Mouse (Mus musculus): Measurements from ENCODE around the gene Bgn. TPM values are rescaled to one million over a fixed set of nuclear protein-coding genes. Genes with fewer than 3 reads are reported as not detected.

Gene Bgn
- total RNA-seq, 2 experiments from 2014 or later: 43.9 to 70.1 TPM

Other genes starting within 250 kb of the Bgn start
- gene Xlr4c, start 240.5 kb upstream of the Bgn start, total RNA-seq (2021): under 1 TPM in 1 of 2 experiments, not detected in 1; 0.18 TPM
- under 1 TPM in 1 of 2 experiments, not detected in 1; 0.80 TPM for gene Xlr3c, start 218.2 kb upstream of the Bgn start, total RNA-seq (2021)
- gene Xlr5a, start 190.6 kb upstream of the Bgn start, total RNA-seq (2021): not detected
- not detected for gene Xlr5c, start 190.6 kb upstream of the Bgn start, total RNA-seq (2021)
- gene Gm45015, start 146.8 kb upstream of the Bgn start, total RNA-seq (2021): not detected
- gene Zfp275, start 141.0 kb upstream of the Bgn start, total RNA-seq (2021): 1 to 10 TPM; 4.1 to 4.5 TPM
- not detected for gene Gm18336, start 84.9 kb upstream of the Bgn start, total RNA-seq (2021)
- gene Zfp92, start 72.5 kb upstream of the Bgn start, total RNA-seq (2021): not detected
- not detected for gene Trex2, start 48.3 kb upstream of the Bgn start, total RNA-seq (2021)
- 10 to 100 TPM in 1 of 2 experiments, 1 to 10 TPM in 1; 9.7 to 12.3 TPM for gene Haus7, start 24.6 kb upstream of the Bgn start, total RNA-seq (2021)
- 10 to 100 TPM; 10.6 to 10.7 TPM for gene Atp2b3, start 19.5 kb downstream of the Bgn start, total RNA-seq (2021)
- not detected for gene Dusp9, start 155.8 kb downstream of the Bgn start, total RNA-seq (2021)
- gene Pnck, start 176.5 kb downstream of the Bgn start, total RNA-seq (2021): 10 to 100 TPM in 1 of 2 experiments, 1 to 10 TPM in 1; 8.6 to 11.6 TPM
- gene Slc6a8, start 189.5 kb downstream of the Bgn start, total RNA-seq (2021): 100 to 1,000 TPM; 108 to 141 TPM
- gene Bcap31, start 232.6 kb downstream of the Bgn start, total RNA-seq (2021): 10 to 100 TPM; 54.2 to 63.8 TPM
- 10 to 100 TPM; 18.7 to 21.2 TPM for gene Abcd1, start 233.0 kb downstream of the Bgn start, total RNA-seq (2021)